Mouse (Mus musculus) E14TG2a.4 (cell line): ENCODE results near the gene Acad8.

Experiments
- H3K27me3 ChIP-seq: 2 replicates; pipeline ENCODE4 v1.6.1; 2014; ENCODE audit warnings: low read length, control low read depth; ENCODE audit not compliant: insufficient read depth
- H3K36me3 ChIP-seq: 2 replicates; pipeline ENCODE4 v1.6.1; 2014; ENCODE audit warnings: low read length, control low read depth; ENCODE audit not compliant: insufficient read depth
- H3K4me1 ChIP-seq: replicated peaks from 2 replicates; pipeline ENCODE4 v1.6.1; 2014; ENCODE audit warnings: low read depth, low read length, control low read depth
- H3K4me3 ChIP-seq: replicated peaks from 2 replicates; pipeline ENCODE4 v1.5.1; 2014; ENCODE audit warnings: mild to moderate bottlenecking, low read length
- H3K9me3 ChIP-seq: 2 replicates; pipeline ENCODE4 v1.6.1; 2014; ENCODE audit warnings: low read length, control low read depth
- CTCF ChIP-seq: conservative IDR thresholded peaks from 2 replicates; pipeline ENCODE4 v1.5.1; 2014; ENCODE audit warnings: low read length
- NANOG ChIP-seq: IDR thresholded peaks from 2 replicates; pipeline ENCODE4 v1.6.1; 2014; ENCODE audit warnings: borderline replicate concordance, low read length, mixed read lengths
- POU5F1 ChIP-seq: IDR thresholded peaks from 2 replicates; pipeline ENCODE4 v1.6.1; 2014; ENCODE audit warnings: low read length, borderline replicate concordance

Acad8 gene

DNA sequence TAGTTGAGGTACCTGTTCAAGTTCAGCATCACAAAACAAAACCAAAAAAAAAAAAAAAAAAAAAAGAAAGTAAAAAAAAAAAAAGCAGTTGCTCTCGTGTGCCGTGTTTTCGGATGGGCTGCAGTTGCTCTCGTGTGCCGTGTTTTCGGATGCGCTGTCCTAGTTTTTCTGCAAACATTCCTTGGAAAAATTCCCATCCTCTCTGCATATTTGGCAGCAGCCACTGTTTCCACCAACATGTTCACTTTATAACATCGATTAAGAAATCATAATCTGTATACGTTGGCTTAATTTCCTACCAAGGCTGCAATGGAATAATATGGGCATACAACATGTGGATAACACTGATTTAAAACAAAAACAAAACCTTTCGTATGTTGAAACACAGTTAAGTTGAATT lies 6.2 kb downstream of the Acad8 start:
- peaks cover 24% of the 10 kb centered on the region for H3K4me1 ChIP-seq

DNA sequence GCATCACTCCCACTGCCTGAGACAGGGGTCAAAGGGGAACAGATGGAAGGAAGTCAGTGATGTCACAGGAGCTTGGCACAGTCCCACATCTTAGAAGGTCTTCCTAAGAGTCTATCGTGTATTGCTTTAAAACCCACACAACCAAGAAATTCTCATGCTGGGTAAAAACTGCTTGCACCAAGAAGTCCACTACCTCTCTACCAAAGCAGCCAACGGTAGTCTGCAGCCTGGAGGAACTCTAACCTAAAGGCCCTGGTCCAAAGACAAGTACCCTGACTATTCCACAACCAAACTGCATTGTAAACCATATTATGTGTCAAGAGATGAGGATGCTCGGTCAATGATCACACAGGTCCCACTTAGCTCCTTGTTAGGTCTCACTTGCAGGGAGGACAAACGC lies 9.2 kb downstream of the Acad8 start:
- Histone ChIP-seq H3K9me3 (no peaks in the 10 kb centered on the region), H3K27me3 (no peaks in the 10 kb centered on the region), H3K36me3 (peaks cover 46% of the 10 kb centered on the region), H3K4me3 (no peak overlapping the region), H3K4me1 (peaks cover 8% of the 10 kb centered on the region)
- TF ChIP-seq POU5F1 (no peak), CTCF (no peak), NANOG (no peak)

More for the DNA sequence above, 6.2 kb downstream of the Acad8 start:
- no peaks in the 10 kb centered on the region for H3K27me3 ChIP-seq
- peaks cover 38% of the 10 kb centered on the region for H3K36me3 ChIP-seq
- no peak overlapping the region for H3K4me3 ChIP-seq
- H3K9me3 ChIP-seq, result no peaks in the 10 kb centered on the region
- TF ChIP-seq CTCF, result no peak
- TF ChIP-seq NANOG, result no peak
- TF ChIP-seq POU5F1, result no peak

DNA sequence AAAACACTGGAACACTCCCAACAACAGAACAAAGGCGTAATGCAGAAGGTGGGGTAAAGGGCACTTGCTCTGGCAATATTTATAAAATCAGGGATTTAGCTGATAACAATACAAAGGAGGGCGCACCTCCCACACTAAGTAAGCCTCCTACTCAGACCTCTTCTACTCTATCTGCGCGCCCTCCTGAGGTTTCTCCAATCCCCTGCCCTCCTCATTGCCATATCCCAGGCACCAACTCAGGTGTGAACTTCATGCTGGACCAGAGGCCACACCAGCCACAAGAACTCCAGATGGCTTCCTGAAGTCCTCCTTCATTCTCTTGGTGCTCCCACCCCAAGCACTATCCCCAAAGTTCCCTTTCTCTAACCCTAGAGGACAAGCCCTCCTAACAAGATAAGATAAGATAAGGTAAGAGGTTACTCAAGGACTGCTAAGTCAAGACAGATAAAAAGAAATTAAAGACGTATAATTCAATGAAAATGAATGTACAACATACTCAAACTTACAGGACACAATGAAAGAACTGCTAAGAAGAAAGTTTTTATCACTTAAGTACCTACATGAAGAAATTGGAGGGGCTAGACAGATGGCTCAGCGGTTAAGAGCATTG lies 13.6 kb downstream of the Acad8 start:
- no peak overlapping the region for H3K4me3 ChIP-seq
- peaks cover 54% of the 10 kb centered on the region for H3K36me3 ChIP-seq
- no peaks in the 10 kb centered on the region for H3K27me3 ChIP-seq
- no peaks in the 10 kb centered on the region for H3K4me1 ChIP-seq
- TF ChIP-seq POU5F1 (no peak), CTCF (no peak), NANOG (no peak)
- H3K9me3 ChIP-seq, result no peaks in the 10 kb centered on the region

DNA sequence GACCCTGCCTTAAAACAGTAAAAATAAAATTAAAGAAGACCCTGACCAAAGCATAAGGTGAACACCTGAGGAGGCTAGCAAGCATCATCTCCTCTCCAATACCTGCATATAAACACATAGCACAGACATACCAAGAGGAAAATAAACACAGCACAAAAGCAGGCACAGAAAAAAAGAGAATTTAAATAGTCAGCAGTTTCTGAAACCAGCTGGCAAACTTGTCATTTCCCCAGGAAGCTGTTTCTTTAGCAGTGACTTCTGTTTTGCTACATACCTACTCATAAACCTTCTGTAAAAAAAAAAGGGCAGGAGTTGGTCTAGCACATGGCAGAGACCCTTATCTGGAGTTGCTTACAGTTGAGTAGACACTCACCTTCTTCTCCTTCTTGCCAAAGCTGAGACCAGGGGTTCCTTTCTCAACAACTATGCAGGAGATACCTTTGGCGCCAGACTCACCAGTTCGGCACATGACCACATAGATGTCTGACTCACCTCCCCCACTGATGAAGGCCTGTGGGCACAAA lies 14.2 kb downstream of the Acad8 start:
- H3K27me3 ChIP-seq, result no peaks in the 10 kb centered on the region
- H3K36me3 ChIP-seq, result peaks cover 53% of the 10 kb centered on the region
- no peaks in the 10 kb centered on the region for H3K9me3 ChIP-seq
- H3K4me1 ChIP-seq, result no peaks in the 10 kb centered on the region
- TF ChIP-seq POU5F1, result no peak
- no peak overlapping the region for H3K4me3 ChIP-seq

DNA sequence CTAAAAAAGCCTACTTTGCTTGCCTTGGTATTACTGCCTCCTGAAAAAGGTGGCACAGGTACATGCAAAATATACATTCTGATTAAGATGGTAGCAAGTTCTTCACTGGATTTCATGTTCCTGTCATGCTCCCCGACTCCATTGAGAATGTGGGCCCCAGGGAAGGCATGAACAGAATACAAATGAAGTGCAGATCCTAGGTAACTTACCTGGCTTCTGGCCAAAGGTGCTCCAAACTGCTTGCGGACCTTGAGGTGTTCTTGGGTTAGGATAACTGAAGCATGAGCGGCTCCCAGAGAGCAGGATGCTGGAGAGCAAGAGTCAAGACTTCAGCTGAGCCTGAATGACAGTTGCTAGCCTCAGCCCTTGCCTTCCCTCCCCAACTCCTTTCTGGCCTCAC lies 20.6 kb downstream of the Acad8 start:
- Histone ChIP-seq H3K4me3 (no peak overlapping the region), H3K9me3 (no peaks in the 10 kb centered on the region), H3K36me3 (peaks cover 67% of the 10 kb centered on the region), H3K4me1 (no peaks in the 10 kb centered on the region), H3K27me3 (no peaks in the 10 kb centered on the region)
- TF ChIP-seq POU5F1 (no peak), NANOG (no peak), CTCF (no peak)

DNA sequence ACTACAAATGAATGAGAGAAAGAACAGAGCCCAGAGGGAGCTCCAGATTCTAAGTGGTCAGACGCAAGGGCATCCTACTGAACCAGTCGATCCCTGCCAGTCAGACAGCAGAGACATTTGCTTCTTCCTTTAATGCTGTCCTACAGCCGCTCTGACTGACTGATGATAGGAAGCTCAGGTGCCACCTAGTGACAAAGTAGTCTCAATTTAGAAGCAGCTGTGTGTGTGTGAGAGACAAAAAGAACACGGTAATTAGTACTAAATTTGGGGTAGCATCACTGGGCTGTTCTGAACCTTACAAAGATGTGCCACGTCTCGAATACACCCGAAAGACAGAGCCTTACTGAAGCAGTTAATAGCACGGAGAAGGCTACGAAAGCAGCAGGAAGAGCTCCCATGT lies 21.6 kb downstream of the Acad8 start:
- no peaks in the 10 kb centered on the region for H3K27me3 ChIP-seq
- peaks cover 65% of the 10 kb centered on the region for H3K36me3 ChIP-seq
- TF ChIP-seq NANOG (no peak), CTCF (no peak), POU5F1 (no peak)
- H3K4me1 ChIP-seq, result no peaks in the 10 kb centered on the region
- no peak overlapping the region for H3K4me3 ChIP-seq
- no peaks in the 10 kb centered on the region for H3K9me3 ChIP-seq

DNA sequence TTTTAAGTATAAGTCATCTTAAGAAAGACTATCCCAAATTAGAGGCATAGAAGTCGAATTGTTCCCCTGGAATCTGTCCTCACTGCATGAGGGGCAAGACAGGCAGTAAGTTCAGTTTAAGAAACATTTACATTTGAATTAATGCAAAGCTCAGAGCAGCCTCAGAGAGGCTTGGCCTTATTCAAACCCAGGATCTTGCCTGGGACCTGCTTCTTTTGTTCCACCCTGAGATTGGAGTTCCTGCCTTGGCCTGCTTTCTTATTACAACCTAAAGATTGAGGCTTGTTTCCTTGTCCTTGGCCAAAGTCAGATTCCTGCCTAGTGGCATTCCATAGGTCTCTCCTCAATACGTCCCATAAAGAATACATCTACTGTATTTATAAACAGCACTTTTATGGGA lies 51.6 kb downstream of the Acad8 start:
- TF ChIP-seq NANOG (no peak), POU5F1 (no peak), CTCF (no peak)
- H3K27me3 ChIP-seq, result no peaks in the 10 kb centered on the region
- H3K4me3 ChIP-seq, result no peak overlapping the region
- peaks cover 75% of the 10 kb centered on the region for H3K9me3 ChIP-seq
- no peaks in the 10 kb centered on the region for H3K4me1 ChIP-seq
- H3K36me3 ChIP-seq, result peaks cover 5% of the 10 kb centered on the region; the same call in 1 of the 2 replicates

DNA sequence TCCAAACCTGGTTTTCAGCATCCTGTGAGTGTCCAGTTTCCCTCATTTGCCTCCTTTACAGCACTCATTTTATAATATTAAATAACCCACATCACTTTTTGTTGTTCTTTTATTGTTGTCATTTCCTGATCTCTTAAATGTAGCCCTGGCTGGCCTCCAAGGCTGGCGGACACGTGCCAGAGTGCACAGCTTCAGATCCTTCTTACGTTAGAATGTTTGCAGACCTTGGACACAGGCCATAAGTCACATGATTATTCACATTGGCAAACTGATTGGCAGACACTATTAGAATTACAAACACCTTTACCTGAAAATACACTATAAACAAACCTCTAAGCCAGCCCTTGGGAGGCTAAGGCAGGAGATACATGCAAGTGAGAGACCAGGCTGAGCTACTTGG lies 75.2 kb downstream of the Acad8 start:
- no peak overlapping the region for H3K4me3 ChIP-seq

More for the DNA sequence above, 75.2 kb downstream of the Acad8 start:
- Histone ChIP-seq H3K4me1 (no peaks in the 10 kb centered on the region), H3K9me3 (no peaks in the 10 kb centered on the region), H3K27me3 (0 out of 2 replicates have a peak, but pooled peaks cover 5% of the 10 kb centered on the region), H3K36me3 (no peaks in the 10 kb centered on the region)
- no peak for TF ChIP-seq NANOG
